Mouse (Mus musculus) cerebellum, adult 2 months (tissue): Measurements from ENCODE around the gene Hpcal4.

Source experiments
- CTCF ChIP-seq: fragments of 200-500 bp; IDR thresholded peaks from 2 replicates; pipeline ENCODE4 v1.5.1; 2011; ENCODE audit warnings: low read depth, mild to moderate bottlenecking, control low read depth, low read length, moderate library complexity, borderline replicate concordance; ENCODE audit not compliant: insufficient read depth
- POLR2A ChIP-seq: fragments of 200-500 bp; IDR thresholded peaks from 2 replicates; pipeline ENCODE4 v1.6.1; 2011; ENCODE audit warnings: low read length, control low read depth, borderline replicate concordance; ENCODE audit not compliant: insufficient read depth

- peak; percentile 99 for TF ChIP-seq CTCF
- TF ChIP-seq POLR2A, result no peak
Measured at GRCm38 (mm10) chr4:123219720-123220357, 36.8 kb downstream of the Hpcal4 start.
